Mouse (Mus musculus): Measurements from ENCODE around the gene Prss40.
"Not testable (repeated sequence)": the region's sequence is repeated elsewhere in the genome, so short reads cannot be mapped to it uniquely, and the experiment has no call there.

DNA sequence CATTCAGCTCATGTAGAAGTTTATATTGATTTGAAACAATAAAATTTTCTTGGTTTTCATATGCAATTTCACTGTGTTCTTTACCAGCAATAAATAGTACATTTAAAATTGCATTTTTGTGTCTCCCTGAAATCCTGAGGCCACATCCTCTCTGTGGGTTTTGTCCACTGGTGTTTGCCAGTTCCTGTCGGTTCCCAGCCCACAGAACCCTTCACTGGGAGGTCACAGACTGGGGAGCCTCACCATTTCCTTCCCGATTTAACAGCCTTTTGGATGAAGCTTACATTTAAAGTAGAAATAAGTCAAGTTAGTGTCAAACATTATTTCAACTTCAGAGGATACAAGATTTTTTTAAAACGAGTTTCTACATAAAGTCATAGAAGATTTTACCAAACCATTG is 26.2 kb downstream of the Prss40 start:
- TF ChIP-seq CTCF, EP300 (IDR thresholded peaks at IDR 0.05; ENCODE audit: low read depth): not testable (repeated sequence)
